Mouse (Mus musculus) thymus, postnatal 14 days (tissue): Measurements from ENCODE around the gene Zbtb20.
"Not testable (repeated sequence)": the region's sequence is repeated elsewhere in the genome, so short reads cannot be mapped to it uniquely, and the experiment has no call there.

Source experiments
- DNase-seq: peaks from one replicate; pipeline ENCODE4 v3.0.0; 2021

Zbtb20 gene

DNA sequence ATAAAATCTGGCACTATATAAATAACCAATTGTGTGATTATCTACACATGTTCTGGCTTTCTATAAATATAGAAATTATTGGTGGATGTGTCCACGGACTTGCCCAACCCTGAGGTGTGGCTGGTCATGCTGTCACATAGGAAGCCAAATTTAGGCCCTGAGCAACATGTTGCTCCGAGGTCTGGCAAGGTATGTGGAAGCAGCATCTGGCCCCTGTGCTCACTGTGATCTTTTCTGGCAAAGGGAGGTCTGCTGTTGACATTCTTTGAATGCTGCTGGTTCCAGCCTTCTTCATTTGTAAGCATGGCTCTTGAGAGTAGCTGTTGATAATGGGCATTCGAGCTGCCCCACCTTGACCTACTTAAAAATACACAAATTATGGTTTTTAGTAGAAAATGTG, 35.0 kb downstream of the Zbtb20 start:
- no peak for DNase-seq

GRCm38 (mm10) chr16:42911326-42911725, 35.6 kb downstream of the Zbtb20 start:
- no peak for DNase-seq

DNA sequence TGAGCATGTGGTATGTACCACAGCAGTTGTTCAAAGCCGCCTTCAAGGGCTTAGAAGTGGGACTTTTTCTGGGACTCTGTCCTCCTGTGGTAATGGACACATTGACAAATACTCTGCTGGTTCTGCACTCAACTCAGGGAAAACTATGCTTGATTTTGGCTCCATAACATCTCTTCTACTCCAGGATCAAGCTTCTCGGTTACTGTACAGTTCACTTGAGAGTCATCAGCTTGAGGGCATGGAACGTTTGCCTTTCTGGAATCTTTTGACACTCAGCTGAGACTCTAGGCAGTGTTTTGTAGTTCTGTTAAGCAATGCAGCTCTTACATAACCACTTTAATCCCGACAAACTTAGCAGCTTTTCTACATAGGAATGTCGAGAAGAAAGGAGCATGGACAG, 36.1 kb downstream of the Zbtb20 start:
- no peak for DNase-seq

DNA sequence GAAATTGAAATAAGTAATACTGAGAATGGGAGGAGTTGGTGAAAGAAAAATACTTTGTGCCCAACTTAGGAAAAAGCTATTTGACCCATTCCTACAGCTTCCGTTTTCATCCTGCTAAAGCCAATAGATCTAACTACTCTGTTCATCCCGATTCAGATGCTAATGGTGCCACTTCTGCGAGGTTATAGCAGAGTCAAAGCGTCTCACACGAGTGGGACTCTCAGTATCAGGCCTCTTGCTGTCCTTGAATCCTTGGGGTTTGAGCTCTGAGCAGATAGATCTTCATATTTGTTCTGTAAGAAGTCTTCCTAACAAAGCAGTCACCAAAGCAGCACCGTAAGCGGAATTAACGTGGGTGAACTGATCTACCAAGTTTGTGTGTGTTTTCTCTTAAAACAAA, 37.6 kb downstream of the Zbtb20 start:
- no peak for DNase-seq

DNA sequence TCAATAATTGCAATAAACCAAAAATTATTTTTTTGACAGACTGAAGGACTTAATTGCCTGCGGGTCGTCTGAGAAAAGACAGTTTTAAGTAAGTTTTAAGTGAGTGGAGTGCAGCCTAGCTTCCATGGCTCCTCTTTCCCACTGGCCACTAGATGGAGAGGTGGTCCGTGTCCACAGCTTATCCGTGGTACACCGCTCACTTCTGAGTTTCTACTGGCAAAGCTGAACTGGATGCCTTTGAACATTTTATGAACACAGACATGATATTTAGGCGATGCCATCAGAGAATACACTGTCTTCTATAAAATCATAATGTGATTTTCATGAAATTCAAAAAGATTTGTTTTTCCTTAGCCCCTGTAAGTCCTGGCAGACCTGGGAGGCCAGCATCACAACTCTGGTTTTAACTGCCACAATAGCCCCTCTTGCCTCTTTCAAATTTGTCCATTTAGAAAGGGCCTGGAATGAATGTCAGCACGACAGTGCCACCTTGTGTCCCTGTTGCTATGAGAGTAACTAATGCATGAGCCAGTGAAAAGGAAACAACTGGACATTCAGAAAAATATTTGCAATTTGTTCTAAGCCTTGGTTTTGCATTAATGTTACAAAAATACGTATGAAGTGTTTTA, 38.9 kb downstream of the Zbtb20 start:
- DNase-seq: peak; percentile 60

- no peak for DNase-seq
Measured at GRCm38 (mm10) chr16:42919992-42920760, 44.5 kb downstream of the Zbtb20 start.

DNA sequence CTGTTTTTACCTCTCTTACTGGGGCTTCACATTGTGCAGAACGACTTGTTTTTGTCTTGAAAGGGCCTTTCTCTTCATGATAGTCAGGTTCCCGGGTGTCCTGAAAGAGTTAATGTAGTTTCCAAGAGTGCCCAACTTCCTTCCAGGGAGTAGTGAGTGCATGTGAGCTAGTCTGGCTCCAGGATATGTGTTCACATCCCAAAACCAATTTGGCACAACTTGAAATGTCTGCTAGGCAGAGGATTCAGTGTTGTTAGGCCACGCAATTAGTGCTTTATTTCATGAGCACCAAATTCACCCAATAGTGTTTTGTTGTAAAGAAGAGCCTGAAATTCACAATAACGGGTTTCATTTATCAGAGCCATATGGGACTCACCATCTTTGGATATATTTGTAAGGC, 45.8 kb downstream of the Zbtb20 start:
- no peak for DNase-seq

GRCm38 (mm10) chr16:42938211-42938610, 62.5 kb downstream of the Zbtb20 start:
- no peak for DNase-seq

GRCm38 (mm10) chr16:42947016-42947415, 71.3 kb downstream of the Zbtb20 start:
- no peak for DNase-seq

DNA sequence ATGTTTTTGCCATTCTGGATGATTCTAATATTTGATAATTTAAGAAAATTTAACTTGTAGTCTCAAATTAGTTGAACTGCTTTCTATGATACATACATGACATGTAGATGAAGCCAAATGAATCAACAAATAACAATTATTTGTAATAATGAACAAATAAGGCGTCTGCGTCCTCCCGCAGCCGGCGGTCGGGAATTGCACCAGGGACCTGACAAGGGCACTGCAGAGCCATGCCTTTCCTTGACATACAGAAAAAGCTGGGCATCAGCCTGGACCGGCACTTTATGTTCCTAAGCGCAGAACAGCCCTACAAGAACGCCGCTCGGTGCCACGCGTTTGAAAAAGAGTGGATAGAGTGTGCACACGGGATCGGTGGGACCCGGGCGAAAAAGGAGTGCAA, 79.7 kb downstream of the Zbtb20 start:
- DNase-seq: not testable (repeated sequence)

DNA sequence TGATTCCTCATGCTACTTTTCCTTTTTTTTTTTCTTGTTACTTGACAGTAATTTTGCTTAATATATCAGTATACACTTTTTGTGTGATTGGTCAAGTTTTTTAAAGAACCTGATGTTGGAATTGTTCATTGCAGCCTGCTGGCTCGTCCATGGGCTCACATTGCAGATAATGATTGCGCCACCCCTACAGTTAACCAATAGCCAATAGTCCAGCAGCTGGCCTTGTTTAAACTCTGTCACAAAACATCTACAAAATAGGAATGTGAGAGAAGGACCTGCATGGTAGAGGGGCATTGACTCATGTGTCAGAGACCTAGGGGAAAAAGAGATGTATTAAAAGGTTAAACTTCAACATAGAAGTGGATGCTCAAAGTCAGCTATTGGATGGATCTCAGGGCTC, 97.2 kb downstream of the Zbtb20 start:
- no peak for DNase-seq

- no peak for DNase-seq
Measured at GRCm38 (mm10) chr16:42998896-42999295, 123.2 kb downstream of the Zbtb20 start.

- DNase-seq: no peak
Measured at GRCm38 (mm10) chr16:43026351-43026750, 150.7 kb downstream of the Zbtb20 start.

DNA sequence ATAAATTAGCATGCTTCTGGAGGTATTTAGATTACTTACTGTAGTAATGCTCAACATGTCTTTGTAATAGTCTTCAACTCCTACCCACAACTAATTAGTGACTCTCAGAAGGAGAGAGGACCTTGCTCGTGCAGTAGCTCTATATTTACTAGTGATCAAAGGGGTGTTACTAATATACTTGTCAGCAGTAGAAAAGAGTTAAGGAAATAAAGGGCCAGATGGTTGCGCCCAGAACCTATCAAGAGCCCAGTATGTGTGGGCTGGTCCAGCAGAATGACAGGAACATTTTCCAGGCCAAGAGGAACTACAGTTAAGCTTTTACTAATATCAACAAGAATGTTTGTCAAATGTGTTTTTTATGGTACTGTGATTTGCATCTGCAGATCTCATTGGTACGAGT, 153.6 kb downstream of the Zbtb20 start:
- no peak for DNase-seq

GRCm38 (mm10) chr16:43035709-43036108, 160.0 kb downstream of the Zbtb20 start:
- DNase-seq: no peak

GRCm38 (mm10) chr16:43036510-43036909, 160.8 kb downstream of the Zbtb20 start:
- DNase-seq: no peak

GRCm38 (mm10) chr16:43037320-43037719, 161.6 kb downstream of the Zbtb20 start:
- DNase-seq: no peak

- no peak for DNase-seq
Measured at GRCm38 (mm10) chr16:43045611-43046010, 169.9 kb downstream of the Zbtb20 start.

GRCm38 (mm10) chr16:43046686-43047085, 171.0 kb downstream of the Zbtb20 start:
- no peak for DNase-seq

- DNase-seq: no peak
Measured at GRCm38 (mm10) chr16:43069666-43070295, 194.1 kb downstream of the Zbtb20 start.

DNA sequence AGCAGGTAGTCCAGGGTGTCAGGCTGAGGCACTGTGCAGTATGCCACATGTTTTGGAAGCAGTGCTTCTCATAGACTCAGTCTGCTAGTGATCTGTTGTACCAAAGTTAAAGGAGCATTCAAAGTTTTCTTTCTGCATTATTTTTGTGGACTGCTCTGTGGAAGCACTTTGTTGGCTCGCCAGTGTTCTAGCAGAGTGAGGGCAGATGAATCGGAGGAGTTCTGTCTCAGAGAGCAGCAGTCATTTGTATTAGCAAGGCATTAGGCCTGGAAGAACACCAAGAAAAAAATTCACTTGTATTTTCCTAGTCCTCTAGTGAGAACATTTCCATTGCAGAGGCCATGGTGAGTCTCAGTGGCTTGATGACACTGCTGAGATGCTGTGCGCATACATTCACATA, 196.2 kb downstream of the Zbtb20 start:
- no peak for DNase-seq

GRCm38 (mm10) chr16:43072818-43073594, 197.3 kb downstream of the Zbtb20 start:
- DNase-seq: no peak

DNA sequence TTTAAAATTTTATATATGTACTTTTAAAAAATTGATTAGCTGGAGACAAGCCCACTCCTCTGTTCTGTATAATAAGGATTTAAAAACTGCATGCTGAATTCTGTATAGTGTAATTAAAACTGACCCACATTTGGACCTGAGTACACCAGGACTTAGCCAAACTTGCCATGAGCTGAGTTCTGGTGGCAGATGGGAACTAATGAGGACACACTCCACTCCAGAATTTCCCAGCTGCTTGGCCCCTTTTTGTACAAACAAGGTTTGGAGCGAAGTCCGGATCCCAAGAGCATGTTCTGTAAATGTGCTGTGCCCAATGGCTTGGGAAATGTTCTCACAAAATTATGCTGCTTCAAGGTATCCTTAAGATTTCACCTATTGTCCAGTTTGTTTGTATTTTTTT, 204.7 kb downstream of the Zbtb20 start:
- no peak for DNase-seq
